Mouse (Mus musculus): ENCODE results near the gene Zdhhc17.

- TF ChIP-seq POLR2A (IDR thresholded peaks at IDR 0.05; ENCODE audit: low read depth, low read length) = no peak
- TF ChIP-seq CTCF (IDR thresholded peaks at IDR 0.05; ENCODE audit: borderline replicate concordance, insufficient read depth, low read length) = no peak
Measured at GRCm38 (mm10) chr10:110938841-110939549, 70.9 kb downstream of the Zdhhc17 start.

Measured in embryonic fibroblast, embryonic 13.5 days (primary cell).